Mouse (Mus musculus): Measurements from ENCODE around the gene Dmac1.

GRCm38 (mm10) chr4:75291142-75291541, 13.0 kb upstream of the Dmac1 start:
- TF ChIP-seq CTCF (conservative IDR thresholded peaks at IDR 0.05; ENCODE audit: insufficient read depth, insufficient read length, low read depth, low read length) (no peak), POLR2A (IDR thresholded peaks at IDR 0.05; ENCODE audit: low read depth, low read length) (no peak)

All from kidney, adult 2 months (tissue).